Mouse (Mus musculus) midbrain, embryonic 10.5 days (tissue): ENCODE results near the gene Rhobtb1. TPM values are rescaled to one million over a fixed set of nuclear protein-coding genes. Genes with fewer than 3 reads are reported as not detected.

Experiments
- DNase-seq: peaks from one replicate; pipeline ENCODE4 v3.0.0-alpha.2; 2017; ENCODE audit warnings: low spot score
- H3K27ac ChIP-seq: fragments of 300-500 bp; sonication (generic); replicated peaks from 2 replicates; pipeline ENCODE4 v1.5.1; 2016; ENCODE audit warnings: mild to moderate bottlenecking
- H3K27me3 ChIP-seq: fragments of 300-500 bp; sonication (generic); 2 replicates; pipeline ENCODE4 v1.6.1; 2016; ENCODE audit warnings: low read depth, mild to moderate bottlenecking; ENCODE audit not compliant: poor library complexity, severe bottlenecking
- H3K36me3 ChIP-seq: fragments of 300-500 bp; sonication (generic); 2 replicates; pipeline ENCODE4 v1.6.1; 2016; ENCODE audit warnings: mild to moderate bottlenecking, moderate library complexity
- H3K4me1 ChIP-seq: fragments of 300-500 bp; sonication (generic); 2 replicates; pipeline ENCODE4 v1.6.1; 2016
- H3K4me3 ChIP-seq: fragments of 300-500 bp; sonication (generic); 2 replicates; pipeline ENCODE4 v1.5.1; 2016; ENCODE audit warnings: mild to moderate bottlenecking, moderate library complexity
- H3K9me3 ChIP-seq: fragments of 300-500 bp; sonication (generic); replicated peaks from 2 replicates; pipeline ENCODE4 v1.6.1; 2016; ENCODE audit warnings: mild to moderate bottlenecking
- WGBS: fragments of 180-500 bp; shearing (Covaris S2); methylation state at CpG from one replicate; pipeline ENCODE4 v1.1.7; 2016; 5-methylcytosine and 5-hydroxymethylcytosine counted together
- polyA plus RNA-seq: library from polyadenylated mRNA; unstranded; fragments of >200 nt; fragmentation: Nextera tagmentation; extraction: Ambion mirVana; gene quantifications from 2 replicates; pipeline ENCODE4 v1.2.1, GENCODE M21; 2016

Gene Rhobtb1
- polyA plus RNA-seq, 1 experiment from 2014 or later, result 12.6 TPM

- no peak overlapping the region for H3K4me3 ChIP-seq
- peaks cover 15% of the 10 kb centered on the region for H3K4me1 ChIP-seq
- H3K9me3 ChIP-seq, result peaks cover 7% of the 10 kb centered on the region
- WGBS, result 94% methylated on average over 4 of the region's 4 CpGs
- H3K27ac ChIP-seq, result no peak overlapping the region
- H3K27me3 ChIP-seq, result no peaks in the 10 kb centered on the region
- H3K36me3 ChIP-seq, result peaks cover 41% of the 10 kb centered on the region
- DNase-seq, result no peak
Measured at GRCm38 (mm10) chr10:69217127-69217690, 66.0 kb downstream of the Rhobtb1 start.

- H3K36me3 ChIP-seq, result peaks cover 41% of the 10 kb centered on the region
- no peak overlapping the region for H3K27ac ChIP-seq
- no peak for DNase-seq
- 94% methylated on average over 14 of the region's 14 CpGs for WGBS
- H3K4me3 ChIP-seq, result no peak overlapping the region
- H3K4me1 ChIP-seq, result peaks cover 7% of the 10 kb centered on the region
- no peaks in the 10 kb centered on the region for H3K27me3 ChIP-seq
- peaks cover 7% of the 10 kb centered on the region for H3K9me3 ChIP-seq
Measured at GRCm38 (mm10) chr10:69218458-69219288, 67.4 kb downstream of the Rhobtb1 start.

- Histone ChIP-seq H3K4me3 (no peak overlapping the region), H3K27me3 (no peaks in the 10 kb centered on the region), H3K4me1 (peaks cover 1% of the 10 kb centered on the region), H3K36me3 (peaks cover 41% of the 10 kb centered on the region), H3K9me3 (peaks cover 7% of the 10 kb centered on the region), H3K27ac (no peak overlapping the region)
- no peak for DNase-seq
- 88% methylated on average over 2 of the region's 2 CpGs for WGBS
Measured at GRCm38 (mm10) chr10:69219289-69219626, 68.0 kb downstream of the Rhobtb1 start.

DNA sequence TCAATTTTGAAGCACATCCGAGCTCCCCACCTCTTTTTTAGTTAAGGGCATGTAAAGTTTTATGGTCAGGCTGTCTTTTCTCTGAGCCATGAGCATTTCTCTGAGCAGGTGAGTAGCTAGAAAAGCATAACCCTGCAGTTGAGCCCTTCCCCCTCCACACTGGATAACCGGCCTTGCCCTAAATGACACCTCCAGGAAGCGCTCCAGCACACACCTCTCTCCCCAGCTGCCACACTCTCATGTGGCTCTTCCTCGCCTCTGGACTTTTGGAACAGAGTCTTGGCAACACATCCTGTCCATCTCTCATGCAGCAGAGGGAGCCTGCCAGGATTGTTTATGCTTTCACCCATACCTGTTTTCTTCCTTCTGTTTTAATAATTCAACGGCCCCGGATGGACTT, 69.1 kb downstream of the Rhobtb1 start:
- no peaks in the 10 kb centered on the region for H3K27me3 ChIP-seq
- H3K4me3 ChIP-seq, result no peak overlapping the region
- no peaks in the 10 kb centered on the region for H3K4me1 ChIP-seq
- no peak overlapping the region for H3K27ac ChIP-seq
- no peak for DNase-seq
- H3K36me3 ChIP-seq, result peaks cover 48% of the 10 kb centered on the region
- peaks cover 7% of the 10 kb centered on the region for H3K9me3 ChIP-seq
- WGBS, result 92% methylated on average over 6 of the region's 6 CpGs

DNA sequence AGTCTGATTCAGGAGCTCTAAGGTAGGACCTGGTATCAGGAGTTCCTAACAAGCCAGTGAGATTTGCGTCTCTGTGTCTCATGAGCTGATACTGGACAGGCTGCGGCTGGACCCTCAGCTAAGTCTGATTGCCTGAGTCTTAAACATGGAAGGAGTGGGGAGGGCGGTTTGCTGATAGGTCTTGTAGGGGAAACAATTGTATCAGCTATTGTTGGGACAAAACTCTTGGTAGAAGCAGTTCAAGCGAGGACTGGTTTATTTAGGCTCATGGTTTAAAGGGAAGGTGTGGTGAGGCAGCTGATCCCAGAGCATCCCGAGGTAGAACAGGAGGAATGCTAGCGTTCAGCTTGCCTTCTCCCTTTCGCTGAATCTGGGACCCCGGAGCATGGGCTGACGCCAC, 69.9 kb downstream of the Rhobtb1 start:
- Histone ChIP-seq H3K36me3 (peaks cover 43% of the 10 kb centered on the region), H3K27ac (no peak overlapping the region), H3K4me1 (no peaks in the 10 kb centered on the region), H3K27me3 (no peaks in the 10 kb centered on the region), H3K9me3 (peaks cover 7% of the 10 kb centered on the region), H3K4me3 (no peak overlapping the region)
- no peak for DNase-seq
- 97% methylated on average over 9 of the region's 9 CpGs for WGBS

DNA sequence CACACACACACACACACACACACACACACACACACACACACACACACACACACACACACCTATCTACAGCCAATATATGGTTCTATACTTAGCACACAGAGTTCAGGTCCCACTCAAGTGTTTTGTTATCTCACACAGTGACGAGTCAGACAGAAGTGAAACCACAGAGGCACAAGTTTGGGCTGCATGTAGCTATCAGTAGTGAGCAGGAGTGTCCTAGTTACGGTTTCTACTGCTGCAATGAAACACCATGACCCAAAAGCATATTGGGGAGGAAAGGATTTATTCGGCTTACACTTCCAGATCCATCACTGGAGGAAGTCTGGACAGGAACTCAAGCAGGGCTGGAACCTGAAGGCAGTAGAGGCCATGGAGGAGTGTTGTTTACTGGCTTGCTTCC, 70.7 kb downstream of the Rhobtb1 start:
- Histone ChIP-seq H3K36me3 (peaks cover 35% of the 10 kb centered on the region), H3K9me3 (no peaks in the 10 kb centered on the region), H3K27me3 (no peaks in the 10 kb centered on the region), H3K27ac (no peak overlapping the region), H3K4me1 (no peaks in the 10 kb centered on the region), H3K4me3 (no peak overlapping the region)
- 89% methylated on average over 3 of the region's 3 CpGs for WGBS
- DNase-seq, result no peak

- 96% methylated on average over 4 of the region's 4 CpGs for WGBS
- H3K36me3 ChIP-seq, result peaks cover 24% of the 10 kb centered on the region
- no peaks in the 10 kb centered on the region for H3K4me1 ChIP-seq
- no peaks in the 10 kb centered on the region for H3K9me3 ChIP-seq
- no peak overlapping the region for H3K27ac ChIP-seq
- H3K27me3 ChIP-seq, result no peaks in the 10 kb centered on the region
- no peak overlapping the region for H3K4me3 ChIP-seq
- no peak for DNase-seq
Measured at GRCm38 (mm10) chr10:69223232-69223631, 72.0 kb downstream of the Rhobtb1 start.

- Histone ChIP-seq H3K9me3 (no peaks in the 10 kb centered on the region), H3K27ac (no peak overlapping the region), H3K4me3 (no peak overlapping the region), H3K27me3 (no peaks in the 10 kb centered on the region), H3K4me1 (no peaks in the 10 kb centered on the region), H3K36me3 (peaks cover 14% of the 10 kb centered on the region)
- 71% methylated on average over 7 of the region's 7 CpGs for WGBS
- no peak for DNase-seq
Measured at GRCm38 (mm10) chr10:69224276-69224675, 73.0 kb downstream of the Rhobtb1 start.

DNA sequence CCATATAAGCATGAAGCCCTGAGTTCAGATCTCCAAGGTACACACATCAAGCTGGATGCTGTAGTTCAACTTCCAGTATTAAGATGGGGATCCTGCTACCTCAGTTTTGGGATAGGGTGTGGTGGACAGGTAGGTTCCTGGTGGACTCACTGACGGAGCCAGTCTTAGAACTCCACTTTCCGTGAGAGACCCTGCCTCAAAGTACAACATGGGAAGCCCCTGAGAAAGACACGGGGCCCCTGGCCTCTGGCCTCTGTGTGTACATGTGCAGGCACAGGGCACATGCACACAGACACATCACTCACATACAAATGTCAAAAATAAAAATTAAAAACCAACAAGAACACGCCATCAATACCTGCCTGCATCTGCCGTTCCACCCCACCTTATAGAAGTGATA, 74.2 kb downstream of the Rhobtb1 start:
- H3K36me3 ChIP-seq, result peaks cover 11% of the 10 kb centered on the region
- H3K4me3 ChIP-seq, result no peak overlapping the region
- H3K27me3 ChIP-seq, result no peaks in the 10 kb centered on the region
- no peaks in the 10 kb centered on the region for H3K4me1 ChIP-seq
- no peak overlapping the region for H3K27ac ChIP-seq
- 92% methylated on average over 5 of the region's 5 CpGs for WGBS
- no peak for DNase-seq
- no peaks in the 10 kb centered on the region for H3K9me3 ChIP-seq

- Histone ChIP-seq H3K4me3 (no peak overlapping the region), H3K36me3 (peaks cover 11% of the 10 kb centered on the region), H3K27ac (no peak overlapping the region), H3K9me3 (no peaks in the 10 kb centered on the region), H3K27me3 (no peaks in the 10 kb centered on the region), H3K4me1 (no peaks in the 10 kb centered on the region)
- DNase-seq, result no peak
- WGBS, result 85% methylated on average over 8 of the region's 8 CpGs
Measured at GRCm38 (mm10) chr10:69225951-69226350, 74.7 kb downstream of the Rhobtb1 start.

- DNase-seq, result no peak
- no peaks in the 10 kb centered on the region for H3K27me3 ChIP-seq
- peaks cover 7% of the 10 kb centered on the region; the same call in 1 of the 2 replicates for H3K4me1 ChIP-seq
- H3K36me3 ChIP-seq, result 0 out of 2 replicates have a peak, but pooled peaks cover 2% of the 10 kb centered on the region
- 86% methylated on average over 3 of the region's 3 CpGs for WGBS
- peaks cover 9% of the 10 kb centered on the region for H3K9me3 ChIP-seq
- no peak overlapping the region for H3K4me3 ChIP-seq
- H3K27ac ChIP-seq, result no peak overlapping the region
Measured at GRCm38 (mm10) chr10:69237185-69237584, 86.0 kb downstream of the Rhobtb1 start.

DNA sequence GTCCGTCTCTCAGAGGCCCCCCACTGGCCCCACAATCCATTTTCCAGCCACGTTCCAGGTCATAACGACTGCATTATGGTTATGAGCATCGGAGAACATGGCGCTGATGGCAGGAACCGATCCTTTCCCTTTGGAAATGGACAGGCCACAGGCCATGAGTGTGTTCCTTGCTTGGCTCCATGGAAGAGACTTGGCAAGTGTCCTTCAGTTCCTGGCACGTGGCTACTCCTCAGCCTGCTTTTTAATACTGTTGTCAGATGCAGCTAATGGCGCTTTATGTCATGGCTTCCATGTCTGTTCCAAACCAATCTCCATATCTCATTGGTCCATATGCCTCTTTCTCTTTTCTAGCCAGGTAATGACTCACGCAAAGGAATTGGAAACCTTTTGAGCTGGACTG, 86.5 kb downstream of the Rhobtb1 start:
- no peaks in the 10 kb centered on the region for H3K27me3 ChIP-seq
- H3K36me3 ChIP-seq, result 0 out of 2 replicates have a peak, but pooled peaks cover 2% of the 10 kb centered on the region
- peaks cover 9% of the 10 kb centered on the region for H3K9me3 ChIP-seq
- H3K27ac ChIP-seq, result no peak overlapping the region
- 93% methylated on average over 9 of the region's 9 CpGs for WGBS
- no peak for DNase-seq
- peaks cover 7% of the 10 kb centered on the region; the same call in 1 of the 2 replicates for H3K4me1 ChIP-seq
- H3K4me3 ChIP-seq, result no peak overlapping the region

DNA sequence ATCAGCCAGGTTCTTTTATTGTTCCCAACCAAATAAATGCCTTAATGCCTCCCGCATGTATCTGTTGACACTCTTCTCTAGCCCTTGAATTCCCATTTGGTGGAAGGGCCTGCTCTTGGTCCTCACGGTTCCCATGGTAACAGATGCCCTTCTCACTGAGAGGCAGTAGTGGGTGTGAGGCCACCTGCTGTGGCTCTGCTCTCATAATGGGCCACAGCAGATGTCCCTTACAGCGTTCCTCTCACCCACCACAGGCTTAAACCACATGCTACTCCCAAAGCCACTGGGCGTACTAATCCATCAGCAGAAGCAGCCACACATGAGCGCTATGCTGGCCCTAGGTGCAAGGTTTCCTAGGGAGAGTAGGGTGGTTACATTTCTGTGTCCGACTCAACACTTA, 87.1 kb downstream of the Rhobtb1 start:
- H3K27me3 ChIP-seq, result no peaks in the 10 kb centered on the region
- DNase-seq, result no peak
- H3K36me3 ChIP-seq, result 0 out of 2 replicates have a peak, but pooled peaks cover 2% of the 10 kb centered on the region
- H3K4me1 ChIP-seq, result peaks cover 7% of the 10 kb centered on the region; the same call in 1 of the 2 replicates
- WGBS, result 60% methylated on average over 6 of the region's 6 CpGs
- no peak overlapping the region for H3K4me3 ChIP-seq
- H3K9me3 ChIP-seq, result peaks cover 9% of the 10 kb centered on the region
- H3K27ac ChIP-seq, result 0 out of 2 replicates have a peak overlapping the region, but pooled peaks have one; percentile 13
